In genomic region chr12:86075358-86075757, GRCm38 (mm10) we compare ENCODE assay signal across 14 mouse cellular contexts. TPM values are rescaled to one million over a fixed set of nuclear protein-coding genes. Genes with fewer than 3 reads are reported as not detected.
DNase-seq lines count a peak whose midpoint lies in the region; ATAC-seq and TF ChIP-seq lines count a peak whose summit lies in the region.
"Had no signal": no experiment of that assay in that cellular context is flagged by ENCODE, and none has a peak within 500 bp of the region (broad histone marks: within the 10 kb centered on the region; RNA-seq: fewer than 3 reads in every experiment).

No protein-coding gene starts in this region.

- 91% methylated on average over 7 of the region's 7 CpGs for WGBS in kidney, embryonic 14.5 days
- 81% methylated on average over 7 of the region's 7 CpGs for WGBS in kidney, adult 2 months
- 91% methylated on average over 7 of the region's 7 CpGs for WGBS in embryonic facial prominence, embryonic 10.5 days
- 74% methylated on average over 7 of the region's 7 CpGs for WGBS in liver, embryonic 12.5 days (ENCODE audit: insufficient replicate concordance)

- H3K4me3 ChIP-seq in kidney, embryonic 14.5 days (ENCODE audit: low read length), result no peak overlapping the region; the same call in 1 of the 2 replicates
- H3K4me3 ChIP-seq in kidney, adult 2 months (ENCODE audit: insufficient read depth, low read depth, low read length), result no peak overlapping the region
- peak overlapping the region; percentile 71; the same call in 1 of the 2 replicates for H3K4me3 ChIP-seq in embryonic facial prominence, embryonic 10.5 days
- H3K4me3 ChIP-seq in liver, embryonic 12.5 days, result no peak overlapping the region

- no peak for TF ChIP-seq CTCF in kidney, adult 2 months (conservative IDR thresholded peaks at IDR 0.05; ENCODE audit: insufficient read depth, insufficient read length, low read depth, low read length)

- peaks cover 18% of the 10 kb centered on the region for H3K4me1 ChIP-seq in kidney, embryonic 14.5 days (ENCODE audit: control insufficient read depth, insufficient read depth, low read length)
- H3K4me1 ChIP-seq in kidney, adult 2 months (ENCODE audit: control insufficient read depth, insufficient read depth, low read length), result no peaks in the 10 kb centered on the region
- H3K4me1 ChIP-seq in embryonic facial prominence, embryonic 10.5 days, result peaks cover 38% of the 10 kb centered on the region
- no peaks in the 10 kb centered on the region for H3K4me1 ChIP-seq in liver, embryonic 12.5 days

- peak overlapping the region; percentile 88; the same call in 1 of the 2 replicates for H3K4me2 ChIP-seq in kidney, embryonic 14.5 days (replicated peaks; ENCODE audit: low read depth, low read length)
- H3K4me2 ChIP-seq in liver, embryonic 12.5 days, result 0 out of 2 replicates have a peak overlapping the region, but pooled peaks have one; percentile 71
- H3K4me2 ChIP-seq: midbrain, embryonic 11.5 days had no signal

- no peak overlapping the region for H3K27ac ChIP-seq in kidney, embryonic 14.5 days (ENCODE audit: low read depth, low read length)
- H3K27ac ChIP-seq in kidney, adult 2 months (ENCODE audit: insufficient read depth, low read depth, low read length), result no peak overlapping the region
- no peak overlapping the region for H3K27ac ChIP-seq in embryonic facial prominence, embryonic 10.5 days (replicated peaks)
- H3K27ac ChIP-seq in liver, embryonic 12.5 days, result no peak overlapping the region
- H3K27ac ChIP-seq: hindbrain, postnatal 0 days had no signal

- peak; percentile 52 for DNase-seq in cerebellum, adult 9-11 months
- DNase-seq in kidney, adult 2 months, result no peak
- no peak for DNase-seq in embryonic facial prominence, embryonic 10.5 days (ENCODE audit: low spot score)
- no peak for DNase-seq in spleen, adult 18-20 months
- no peak for DNase-seq in spleen, postnatal 36 days (ENCODE audit: low spot score in 2 of 2)
- DNase-seq: adrenal gland, postnatal 36 days; cerebellum, postnatal 36 days; layer of hippocampus, adult 9-11 months; thymus, postnatal 4 days had no signal

- no peak for TF ChIP-seq POLR2A in kidney, adult 2 months (IDR thresholded peaks at IDR 0.05; ENCODE audit: low read depth, low read length)

- H3K36me3 ChIP-seq in kidney, embryonic 14.5 days (ENCODE audit: control insufficient read depth, insufficient read depth, low read length), result no peaks in the 10 kb centered on the region
- H3K36me3 ChIP-seq in kidney, adult 2 months (ENCODE audit: control insufficient read depth, insufficient read depth, low read length), result no peaks in the 10 kb centered on the region
- H3K36me3 ChIP-seq in embryonic facial prominence, embryonic 10.5 days (replicated peaks), result peaks cover 4% of the 10 kb centered on the region
- no peaks in the 10 kb centered on the region for H3K36me3 ChIP-seq in liver, embryonic 12.5 days

- no peak for ATAC-seq in cerebellum, adult (ENCODE audit: insufficient number of reproducible peaks, low FRiP score, low TSS enrichment)
- ATAC-seq in kidney, embryonic 14.5 days (ENCODE audit: low FRiP score, low TSS enrichment), result no peak
- ATAC-seq in liver, embryonic 12.5 days, result no peak
- ATAC-seq: hindbrain, postnatal 0 days had no signal

- H3K9me3 ChIP-seq in kidney, embryonic 14.5 days (ENCODE audit: control insufficient read depth, low read length), result no peaks in the 10 kb centered on the region
- no peaks in the 10 kb centered on the region for H3K9me3 ChIP-seq in embryonic facial prominence, embryonic 10.5 days
- no peaks in the 10 kb centered on the region for H3K9me3 ChIP-seq in liver, embryonic 12.5 days (replicated peaks)

- 0 out of 2 replicates have a peak, but pooled peaks cover 2% of the 10 kb centered on the region for H3K27me3 ChIP-seq in kidney, embryonic 14.5 days (ENCODE audit: control insufficient read depth, insufficient read depth, low read length)
- H3K27me3 ChIP-seq in kidney, adult 2 months (replicated peaks; ENCODE audit: control insufficient read depth, insufficient read depth, low read length), result no peaks in the 10 kb centered on the region
- H3K27me3 ChIP-seq in embryonic facial prominence, embryonic 10.5 days (replicated peaks; ENCODE audit: low read depth, poor library complexity, severe bottlenecking), result peaks cover 40% of the 10 kb centered on the region
- H3K27me3 ChIP-seq in liver, embryonic 12.5 days (replicated peaks), result peaks cover 53% of the 10 kb centered on the region

- no peak overlapping the region for H3K9ac ChIP-seq in kidney, embryonic 14.5 days (ENCODE audit: low read depth, low read length)
- no peak overlapping the region for H3K9ac ChIP-seq in liver, embryonic 12.5 days

RNA-seq across cellular contexts. Expression of gene Tgfb3, which starts 3.5 kb away (rescaled TPM):
- polyA plus RNA-seq in kidney, embryonic 14.5 days (2014; fragmentation: Nextera tagmentation; extraction: Ambion mirVana), result 12.7 and 17.8 TPM in 2 replicates
- polyA plus RNA-seq in kidney, adult 2 months (2012; rRNA removed), result 2.6 and 3.3 TPM in 2 replicates
- polyA plus RNA-seq in embryonic facial prominence, embryonic 10.5 days (2016; fragmentation: Nextera tagmentation; extraction: Ambion mirVana), result 10.7 and 14.4 TPM in 2 replicates
- 6.1 and 9.9 TPM in 2 replicates for polyA plus RNA-seq in liver, embryonic 12.5 days (2016; fragmentation: Nextera tagmentation; extraction: Ambion mirVana)

RNA-seq across cellular contexts. Expression of gene Ift43, which starts 7.0 kb away (rescaled TPM):
- 77.0 and 87.9 TPM in 2 replicates for polyA plus RNA-seq in kidney, embryonic 14.5 days (2014; fragmentation: Nextera tagmentation; extraction: Ambion mirVana)
- 21.9 and 27.3 TPM in 2 replicates for polyA plus RNA-seq in kidney, adult 2 months (2012; rRNA removed)
- 62.4 and 64.8 TPM in 2 replicates for polyA plus RNA-seq in embryonic facial prominence, embryonic 10.5 days (2016; fragmentation: Nextera tagmentation; extraction: Ambion mirVana)
- polyA plus RNA-seq in liver, embryonic 12.5 days (2016; fragmentation: Nextera tagmentation; extraction: Ambion mirVana), result 12.3 and 12.9 TPM in 2 replicates
